Mouse (Mus musculus) macrophage (primary cell): ENCODE data around the gene Gpr161. TPM values are rescaled to one million over a fixed set of nuclear protein-coding genes. Genes with fewer than 3 reads are reported as not detected.
"Not testable (repeated sequence)": the region's sequence is repeated elsewhere in the genome, so short reads cannot be mapped to it uniquely, and the experiment has no call there.

Experiments
- H3K27ac ChIP-seq: fragments of 350-480 bp; formaldehyde crosslinking; 2 replicates; pipeline ENCODE4 v1.9.0; 2021
- H3K36me3 ChIP-seq: fragments of 350-480 bp; formaldehyde crosslinking; 2 replicates; pipeline ENCODE4 v1.9.0; 2021; ENCODE audit errors: inconsistent target
- H3K4me3 ChIP-seq: fragments of 350-480 bp; formaldehyde crosslinking; 2 replicates; pipeline ENCODE4 v1.9.0; 2021; ENCODE audit errors: inconsistent target
- H3K79me2 ChIP-seq: fragments of 350-480 bp; formaldehyde crosslinking; 2 replicates; pipeline ENCODE4 v1.9.0; 2021; ENCODE audit errors: inconsistent target
- WGBS: methylation state at CpG from one replicate; pipeline ENCODE4 v1.1.7; 2026; ENCODE audit warnings: inconsistent platforms; ENCODE audit not compliant: missing documents; 5-methylcytosine and 5-hydroxymethylcytosine counted together
- polyA plus RNA-seq: library from polyadenylated mRNA; stranded (reverse); fragments of 250-400 nt; gene quantifications from 3 replicates; pipeline ENCODE4 v1.2.4, GENCODE M21; 2018; ENCODE audit warnings: inconsistent platforms

The Gpr161 gene
- polyA plus RNA-seq, 1 experiment from 2014 or later, result not detected

DNA sequence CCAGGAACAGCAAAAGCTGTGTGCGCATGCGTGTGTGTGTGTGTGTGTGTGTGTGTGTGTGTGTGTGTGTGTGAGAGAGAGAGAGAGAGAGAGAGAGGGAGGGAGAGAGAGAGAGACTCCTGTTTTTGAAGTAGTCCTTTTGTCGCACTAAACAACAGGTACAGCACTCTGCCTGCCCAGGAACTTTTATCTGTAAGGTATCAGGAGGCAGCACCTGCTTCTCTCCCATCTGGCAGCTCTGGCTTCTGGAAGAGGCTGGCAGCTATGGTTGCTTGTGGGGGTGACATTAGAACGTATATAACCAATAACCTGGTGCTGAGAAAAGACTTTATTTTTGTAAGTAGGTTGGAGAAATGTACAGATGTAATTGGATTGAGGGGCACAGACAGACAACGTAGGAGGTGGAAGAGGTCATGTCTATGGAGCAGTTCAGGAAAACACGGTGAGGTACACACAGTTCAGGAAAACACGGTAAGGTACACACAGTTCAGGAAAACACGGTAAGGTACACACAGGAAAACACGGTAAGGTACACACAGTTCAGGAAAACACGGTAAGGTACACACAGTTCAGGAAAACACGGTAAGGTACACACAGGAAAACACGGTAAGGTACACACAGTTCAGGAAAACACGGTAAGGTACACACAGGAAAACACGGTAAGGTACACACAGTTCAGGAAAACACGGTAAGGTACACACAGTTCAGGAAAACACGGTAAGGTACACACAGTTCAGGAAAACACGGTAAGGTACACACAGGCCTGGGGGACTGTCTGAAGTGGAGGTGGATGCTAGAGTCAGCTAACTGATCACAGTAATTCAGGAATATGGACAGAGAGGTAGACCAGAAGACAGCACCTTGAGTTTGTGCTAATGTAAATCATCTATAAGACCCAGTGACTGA, 33.0 kb downstream of the Gpr161 start:
- 95% methylated on average over 10 of the region's 17 CpGs for WGBS
- H3K36me3 ChIP-seq, result 0 out of 2 replicates have a peak, but pooled peaks cover 13% of the 10 kb centered on the region
- not testable (repeated sequence) for H3K79me2 ChIP-seq, H3K27ac ChIP-seq, H3K4me3 ChIP-seq

DNA sequence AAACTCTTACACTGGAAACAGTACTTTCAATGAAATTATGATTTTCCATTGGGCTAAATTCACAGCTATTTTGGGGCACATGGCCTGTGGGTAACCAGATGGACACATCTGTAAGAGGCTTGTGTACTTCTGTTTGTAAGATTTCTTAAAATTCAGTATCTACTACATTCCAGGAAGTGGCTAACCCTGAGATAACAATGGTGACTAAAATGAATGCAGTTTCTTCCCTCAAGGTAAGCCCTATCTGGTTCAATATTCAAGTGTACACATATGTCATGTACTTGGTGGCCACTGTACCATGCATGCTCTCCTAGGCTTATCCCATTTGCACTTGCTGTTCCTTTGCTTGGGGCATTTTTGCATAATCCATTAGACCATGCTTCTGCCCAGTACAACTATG, 35.3 kb downstream of the Gpr161 start:
- H3K4me3 ChIP-seq, result no peak overlapping the region
- H3K27ac ChIP-seq, result no peak overlapping the region
- 0 out of 2 replicates have a peak, but pooled peaks cover 13% of the 10 kb centered on the region for H3K36me3 ChIP-seq
- no peaks in the 10 kb centered on the region for H3K79me2 ChIP-seq

DNA sequence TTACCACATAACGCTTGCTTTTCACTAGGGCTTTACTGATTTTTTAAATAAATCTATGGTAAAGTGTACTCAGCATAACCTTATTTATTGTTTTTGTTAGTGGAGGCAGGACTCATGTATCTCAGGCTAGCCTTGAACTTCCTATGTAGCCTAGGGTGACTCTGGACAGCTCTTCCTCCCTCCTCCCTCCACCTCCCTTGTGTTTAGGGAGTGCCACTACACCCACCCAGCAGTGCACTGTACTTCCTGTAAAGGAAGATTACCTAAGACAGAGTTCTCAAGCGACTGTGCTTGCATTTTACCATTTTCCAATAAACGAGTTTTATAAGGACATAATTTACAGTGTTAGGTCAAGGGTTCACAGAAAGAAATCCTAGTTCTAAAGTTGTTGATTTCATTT, 37.2 kb downstream of the Gpr161 start:
- H3K79me2 ChIP-seq, result no peaks in the 10 kb centered on the region
- 54% methylated on average over 3 of the region's 3 CpGs for WGBS
- H3K36me3 ChIP-seq, result 0 out of 2 replicates have a peak, but pooled peaks cover 13% of the 10 kb centered on the region
- no peak overlapping the region for H3K27ac ChIP-seq
- no peak overlapping the region for H3K4me3 ChIP-seq

DNA sequence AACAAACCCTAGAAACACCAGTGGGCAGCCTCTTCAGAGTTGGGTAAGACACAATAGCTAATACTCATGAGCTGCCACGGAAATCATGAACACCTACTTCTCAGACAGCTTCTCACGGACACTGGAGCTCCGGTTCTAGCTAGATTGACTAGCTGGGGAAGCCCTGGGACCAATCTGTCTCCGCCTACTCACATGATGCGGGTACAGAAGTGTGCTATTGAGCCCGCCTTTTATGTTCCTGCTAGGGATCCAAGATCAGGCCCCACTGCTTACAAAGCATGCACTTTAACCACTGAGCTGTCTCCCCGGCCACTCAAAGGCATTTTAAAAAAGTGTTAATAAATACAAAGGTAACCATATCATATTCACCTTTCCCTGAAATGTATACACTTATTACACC, 46.5 kb downstream of the Gpr161 start:
- Histone ChIP-seq H3K4me3 (no peak overlapping the region), H3K79me2 (no peaks in the 10 kb centered on the region)
- 92% methylated on average over 7 of the region's 7 CpGs for WGBS

DNA sequence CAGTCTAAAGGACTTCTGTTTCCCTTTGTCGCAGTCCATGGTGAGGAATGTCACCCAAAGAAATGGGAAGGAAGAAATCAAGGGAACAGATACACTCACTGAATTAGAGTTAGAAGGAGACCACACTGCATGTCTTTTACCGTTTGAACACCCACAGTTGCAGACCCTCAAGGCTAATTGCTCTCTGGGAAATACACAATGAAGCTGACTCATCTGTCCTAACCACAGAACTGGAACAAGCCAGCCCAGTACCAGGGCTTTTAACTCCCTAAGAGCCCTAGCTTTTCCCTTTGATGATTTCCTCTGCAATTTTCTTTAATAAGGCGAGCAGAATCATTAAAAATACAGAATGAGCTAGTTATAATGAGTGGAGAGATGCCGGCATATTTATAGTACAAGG, 48.9 kb downstream of the Gpr161 start:
- H3K4me3 ChIP-seq, result no peak overlapping the region
- H3K36me3 ChIP-seq, result no peaks in the 10 kb centered on the region
- H3K79me2 ChIP-seq, result no peaks in the 10 kb centered on the region
- 37% methylated on average over 4 of the region's 4 CpGs for WGBS
- no peak overlapping the region for H3K27ac ChIP-seq

More for the DNA sequence above, 46.5 kb downstream of the Gpr161 start:
- Histone ChIP-seq H3K36me3 (no peaks in the 10 kb centered on the region), H3K27ac (no peak overlapping the region)

DNA sequence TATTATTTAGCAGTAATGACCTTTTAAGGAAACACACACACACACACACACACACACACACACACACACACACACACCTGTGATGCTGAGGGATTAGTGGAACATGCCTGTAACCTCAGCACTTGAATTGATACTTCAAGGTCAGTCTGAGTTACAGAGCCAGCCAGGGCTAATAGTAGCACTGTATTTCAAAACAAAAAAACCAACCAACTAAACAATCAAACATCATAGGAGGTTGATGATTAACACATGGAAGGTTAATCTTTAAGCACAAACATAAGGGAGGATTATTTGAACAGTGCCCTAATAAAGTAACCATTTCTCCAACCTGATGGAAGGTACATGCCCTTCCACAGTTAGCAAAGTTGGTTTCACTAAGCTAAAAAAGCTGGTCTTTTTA, 53.0 kb downstream of the Gpr161 start:
- no peak overlapping the region for H3K27ac ChIP-seq
- peaks cover 17% of the 10 kb centered on the region for H3K36me3 ChIP-seq
- H3K4me3 ChIP-seq, result no peak overlapping the region
- no peaks in the 10 kb centered on the region for H3K79me2 ChIP-seq

DNA sequence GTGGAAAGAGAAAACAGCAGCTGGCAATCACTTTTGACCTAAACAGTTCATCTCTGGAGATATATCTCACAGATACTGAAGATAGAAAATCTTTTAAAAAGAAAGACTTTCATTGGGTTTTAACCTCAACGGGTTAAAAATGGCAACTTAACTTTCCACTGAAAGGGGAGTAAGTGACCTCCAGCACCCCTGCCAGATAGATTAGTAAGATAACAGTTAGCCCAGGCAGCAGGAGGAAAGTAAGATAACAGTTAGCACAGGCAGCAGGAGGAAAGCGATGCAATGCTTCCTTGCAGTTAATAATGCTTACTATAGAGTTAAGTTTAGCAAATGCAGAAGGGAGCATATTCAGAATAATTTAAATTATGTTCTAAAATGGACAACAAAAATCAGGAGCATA, 60.8 kb downstream of the Gpr161 start:
- 0 out of 2 replicates have a peak, but pooled peaks cover 7% of the 10 kb centered on the region for H3K36me3 ChIP-seq
- H3K4me3 ChIP-seq, result no peak overlapping the region
- H3K27ac ChIP-seq, result no peak overlapping the region
- H3K79me2 ChIP-seq, result no peaks in the 10 kb centered on the region
- 43% methylated on average over 2 of the region's 2 CpGs for WGBS

DNA sequence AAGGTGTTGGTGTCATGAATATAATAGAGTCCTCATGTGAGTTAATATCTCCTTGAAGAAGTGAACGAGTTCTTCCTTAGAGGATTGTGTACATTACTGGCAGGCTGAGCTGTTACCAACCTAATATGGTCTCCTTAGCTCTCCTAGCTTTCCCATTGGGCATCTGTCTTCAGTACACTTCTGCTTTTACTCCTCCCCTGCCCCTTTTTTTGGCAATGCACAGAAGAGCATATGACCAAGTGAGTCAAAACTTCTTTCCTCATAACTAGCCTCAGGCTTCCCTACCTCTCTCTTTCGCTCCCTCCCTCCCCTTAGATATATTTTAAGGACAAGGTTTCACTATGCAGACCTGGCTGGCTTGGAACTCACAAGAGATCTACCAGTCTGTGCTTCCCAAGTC, 67.7 kb downstream of the Gpr161 start:
- WGBS, result 90% methylated on average over 2 of the region's 2 CpGs
- Histone ChIP-seq H3K36me3 (no peaks in the 10 kb centered on the region), H3K4me3 (no peak overlapping the region), H3K27ac (no peak overlapping the region), H3K79me2 (no peaks in the 10 kb centered on the region)

DNA sequence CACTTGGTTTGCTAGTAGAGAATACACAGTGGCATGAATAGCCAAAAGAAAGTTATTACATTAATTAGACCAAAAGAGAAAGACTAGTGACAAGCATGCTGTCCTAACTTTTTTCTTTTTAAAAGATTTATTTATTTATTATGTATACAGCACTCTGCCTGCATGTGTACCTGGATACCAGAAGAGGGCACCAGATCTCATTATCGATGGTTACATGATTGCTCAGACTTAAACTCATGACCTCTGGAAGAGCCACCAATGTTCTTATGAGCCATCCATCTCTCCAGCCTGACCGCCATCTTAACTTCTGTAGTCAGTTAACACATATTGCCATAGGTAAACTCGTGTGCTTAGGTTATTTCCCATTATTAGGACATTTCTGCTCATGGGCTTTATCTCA, 69.5 kb downstream of the Gpr161 start:
- Histone ChIP-seq H3K79me2 (no peaks in the 10 kb centered on the region), H3K4me3 (no peak overlapping the region), H3K27ac (no peak overlapping the region), H3K36me3 (no peaks in the 10 kb centered on the region)
- 93% methylated on average over 3 of the region's 3 CpGs for whole genome bisulfite sequencing

DNA sequence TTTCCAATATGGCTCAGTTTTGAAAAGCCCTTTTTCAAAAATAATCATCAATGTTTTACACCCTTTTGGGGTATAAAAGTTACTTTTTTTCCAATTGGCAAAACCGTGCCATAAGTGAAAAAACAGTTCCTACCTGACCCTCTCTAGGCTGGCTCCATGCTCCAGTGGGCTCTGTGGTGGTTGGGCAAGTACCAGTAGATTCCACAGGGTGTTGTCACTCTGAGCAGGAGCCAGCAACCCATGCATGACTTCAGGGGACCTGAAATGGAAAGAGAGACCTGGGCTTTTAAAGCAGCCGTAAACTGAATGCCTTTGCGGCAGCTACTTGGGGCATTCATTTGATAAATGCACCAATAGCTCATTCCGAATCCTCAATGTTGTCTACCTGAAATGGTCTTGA, 75.4 kb downstream of the Gpr161 start:
- no peak overlapping the region for H3K27ac ChIP-seq
- WGBS, result 92% methylated on average over 4 of the region's 4 CpGs
- no peaks in the 10 kb centered on the region for H3K36me3 ChIP-seq
- H3K4me3 ChIP-seq, result no peak overlapping the region
- no peaks in the 10 kb centered on the region for H3K79me2 ChIP-seq

DNA sequence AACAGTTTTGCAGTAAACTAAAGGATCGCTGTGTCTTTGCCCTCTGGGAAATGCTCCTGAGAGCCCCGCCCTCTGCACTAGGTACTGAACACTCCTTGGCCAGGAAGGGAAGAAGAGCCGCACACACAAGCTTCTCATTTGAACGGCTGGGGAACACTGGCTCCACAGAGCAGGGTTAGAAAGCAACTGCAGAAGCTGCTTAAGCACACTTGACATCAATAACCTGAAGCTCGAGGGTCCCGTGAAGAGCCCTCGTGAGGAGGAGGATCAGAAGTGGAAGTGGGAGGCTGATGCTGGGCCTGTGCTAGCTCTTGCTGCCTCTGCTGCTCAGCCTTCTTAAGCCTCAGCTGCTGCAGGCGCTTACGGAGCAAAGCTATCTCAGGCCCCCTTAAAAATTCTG, 78.2 kb downstream of the Gpr161 start:
- 91% methylated on average over 9 of the region's 9 CpGs for WGBS
- H3K4me3 ChIP-seq, result no peak overlapping the region
- no peaks in the 10 kb centered on the region for H3K36me3 ChIP-seq
- no peak overlapping the region for H3K27ac ChIP-seq
- no peaks in the 10 kb centered on the region for H3K79me2 ChIP-seq

Other genes with a start within 250 kb of the Gpr161 start
- not detected in 3 replicates for gene Tbx19, start 135.0 kb upstream of the Gpr161 start, polyA plus RNA-seq
- 29.7 to 67.3 TPM (median 35.7 TPM) in 3 replicates for gene Sft2d2, start 101.4 kb upstream of the Gpr161 start, polyA plus RNA-seq
- gene Tiprl, start 58.8 kb upstream of the Gpr161 start, polyA plus RNA-seq, result 26.1 to 37.4 TPM (median 30.3 TPM) in 3 replicates
- 16.1 to 28.0 TPM (median 24.8 TPM) in 3 replicates for gene Dcaf6, start 164.7 kb downstream of the Gpr161 start, polyA plus RNA-seq
- 25.8 to 66.2 TPM (median 51.3 TPM) in 3 replicates for gene Mpc2, start 164.8 kb downstream of the Gpr161 start, polyA plus RNA-seq
- gene Adcy10, start 189.4 kb downstream of the Gpr161 start, polyA plus RNA-seq, result not detected in 3 replicates